Mouse (Mus musculus) adrenal gland, postnatal 10 days (tissue): ENCODE results near the gene Bcas1. TPM values are rescaled to one million over a fixed set of nuclear protein-coding genes. Genes with fewer than 3 reads are reported as not detected.

Experiments used
- DNase-seq: peaks from one replicate; pipeline ENCODE4 v3.0.0; 2021; ENCODE audit warnings: mixed read lengths
- total RNA-seq, 2 experiments: library from RNA; stranded (reverse); gene quantifications; 2 replicates each; pipeline ENCODE4 v1.2.3; 2021

The Bcas1 gene
- total RNA-seq, 2 experiments from 2014 or later, result 0.90 to 0.91 TPM

DNA sequence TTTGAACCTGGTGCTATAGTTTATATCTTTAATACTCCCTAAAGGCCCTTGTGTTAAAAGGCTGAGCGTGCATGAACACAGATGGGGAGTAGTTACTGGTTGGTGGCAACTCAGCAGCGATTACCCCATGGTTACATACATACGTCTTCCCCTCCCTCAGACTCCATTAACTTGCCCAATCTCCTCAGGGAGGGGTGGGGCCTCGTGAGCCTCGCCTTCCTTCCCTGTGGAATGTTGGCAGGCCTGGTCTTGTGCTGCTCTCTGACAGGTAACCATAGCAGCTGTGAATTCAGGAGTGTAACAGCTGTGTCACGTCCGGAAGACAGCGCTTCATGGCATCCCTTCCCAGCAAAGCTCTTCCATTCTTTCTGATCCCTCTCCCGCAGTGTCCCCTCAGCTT lies 118.7 kb downstream of the Bcas1 start:
- no peak for DNase-seq

DNA sequence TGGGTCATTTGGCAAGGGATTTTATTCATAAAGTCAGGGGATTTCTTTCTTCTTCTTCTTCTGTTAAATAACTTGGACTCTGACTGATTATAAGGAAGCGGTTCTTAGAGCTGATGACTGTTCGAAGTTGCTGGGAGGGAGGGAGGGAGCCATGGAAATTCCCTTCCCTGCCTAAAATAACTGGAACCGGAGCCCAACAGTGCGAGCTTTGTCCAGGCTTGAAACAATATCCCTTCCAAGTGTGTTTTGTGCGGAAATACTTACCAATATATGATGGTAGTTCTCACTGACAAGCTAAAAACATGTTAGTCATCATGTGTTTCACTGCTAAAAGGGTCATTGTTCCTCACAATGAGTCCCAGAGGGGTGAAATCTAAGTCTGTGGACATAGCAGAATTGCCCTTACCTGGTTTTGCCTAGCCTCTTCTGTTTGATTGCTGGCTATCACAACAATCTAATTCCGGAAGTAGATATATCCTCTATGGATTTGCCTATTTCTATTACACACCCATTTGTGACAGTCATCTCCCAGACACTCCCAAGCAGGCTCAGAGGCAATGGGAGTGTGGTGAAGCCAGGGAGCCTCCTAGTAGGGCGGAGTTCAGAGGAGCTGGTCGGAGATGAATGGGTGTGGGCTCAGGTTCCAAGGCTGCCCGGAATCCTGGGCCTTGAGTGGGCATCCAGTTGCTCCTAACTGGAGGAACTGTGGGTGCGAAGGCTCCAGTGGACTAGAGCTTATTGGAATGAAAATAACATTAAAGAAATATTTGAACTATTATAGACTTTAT lies 119.4 kb downstream of the Bcas1 start:
- no peak for DNase-seq

DNA sequence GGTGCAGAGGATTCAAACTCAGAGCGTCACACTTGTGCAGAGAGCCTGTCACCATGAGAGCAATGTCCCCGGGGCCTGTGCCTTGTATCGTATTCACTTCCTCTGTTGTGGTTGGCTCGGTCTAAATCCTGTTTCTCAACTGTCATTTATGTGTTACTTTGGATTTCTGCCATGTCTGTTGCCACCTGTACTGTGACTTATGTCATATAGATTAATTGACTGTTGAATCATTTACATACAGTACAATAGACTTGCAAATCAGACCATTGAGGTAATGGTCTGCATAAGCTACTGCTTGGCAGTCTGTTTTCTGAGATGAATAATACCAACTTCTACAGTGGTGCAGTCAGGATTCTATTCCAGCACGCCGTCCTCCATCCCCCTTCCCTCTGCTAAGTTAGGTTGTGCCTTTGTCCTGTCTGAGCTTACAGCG lies 120.0 kb downstream of the Bcas1 start:
- no peak for DNase-seq

DNA sequence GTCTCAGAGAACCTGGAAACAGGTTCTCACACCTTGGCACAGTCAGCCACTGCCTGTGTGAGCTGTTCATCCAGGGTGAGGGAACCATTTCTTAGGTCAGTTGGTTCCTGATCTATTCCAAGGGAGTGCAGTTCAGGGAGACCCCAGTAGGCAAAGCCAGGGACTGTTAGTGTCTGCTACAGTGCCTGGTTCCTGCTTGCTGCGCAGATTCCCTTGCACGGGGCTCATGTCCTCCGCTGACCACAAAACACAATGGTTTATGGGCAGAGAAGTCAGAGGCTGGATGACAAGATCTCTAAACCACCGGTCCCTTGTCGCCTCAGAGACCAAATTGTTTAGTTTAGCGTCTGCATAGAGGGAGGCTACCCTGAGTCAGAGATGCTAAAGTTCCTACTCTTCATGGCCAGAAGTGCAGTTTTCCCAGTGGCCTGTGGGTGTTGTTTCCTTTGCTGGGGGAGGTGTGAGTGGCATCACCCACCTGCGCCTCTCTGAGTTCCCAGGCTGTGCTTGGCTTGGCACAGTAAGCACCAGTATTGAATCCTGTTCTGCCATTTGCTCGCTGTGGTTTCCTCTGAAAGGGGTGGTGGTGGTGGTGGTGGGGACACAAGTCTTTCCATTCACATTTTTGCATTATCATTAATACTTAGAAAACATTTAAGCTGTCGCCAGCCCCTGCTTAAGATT lies 120.9 kb downstream of the Bcas1 start:
- DNase-seq, result no peak

DNA sequence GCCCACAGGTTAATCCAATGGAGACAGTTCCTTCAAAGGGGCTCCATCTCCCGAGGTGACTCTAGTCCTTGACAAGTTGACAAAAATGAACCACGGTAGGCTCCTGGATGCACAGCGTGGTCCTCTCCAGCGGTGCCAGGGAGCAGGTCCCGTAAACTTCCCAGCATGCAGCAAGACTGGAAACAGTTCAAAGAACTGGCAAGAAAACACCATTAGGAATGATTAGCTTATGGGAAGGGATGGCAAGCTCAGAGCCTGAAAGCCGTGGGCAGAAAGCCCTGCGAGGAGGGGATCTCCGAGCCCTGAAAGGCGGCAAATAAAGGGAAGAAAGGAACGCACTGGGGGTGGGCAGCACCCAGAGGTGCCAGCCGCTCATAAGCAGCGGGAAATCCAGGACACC lies 122.9 kb downstream of the Bcas1 start:
- DNase-seq, result no peak

DNA sequence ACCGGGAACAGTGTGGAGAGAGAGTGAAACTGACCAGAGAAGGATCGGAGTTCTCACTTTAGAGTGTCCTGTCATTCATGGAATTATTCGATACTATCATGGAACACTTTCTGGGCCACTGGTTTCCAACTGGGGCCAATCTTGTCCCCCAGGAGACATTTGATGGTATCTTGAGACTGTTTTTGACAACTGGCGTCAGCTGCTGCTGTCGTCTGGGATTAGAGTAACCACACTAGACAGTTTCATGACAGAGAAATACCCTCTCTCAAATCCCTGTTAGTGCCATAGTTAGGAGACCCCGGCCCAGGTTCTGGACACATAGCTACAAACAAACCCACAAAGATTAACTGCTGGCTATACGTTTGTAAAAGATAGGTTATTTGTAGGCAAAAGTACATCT lies 124.0 kb downstream of the Bcas1 start:
- no peak for DNase-seq

DNA sequence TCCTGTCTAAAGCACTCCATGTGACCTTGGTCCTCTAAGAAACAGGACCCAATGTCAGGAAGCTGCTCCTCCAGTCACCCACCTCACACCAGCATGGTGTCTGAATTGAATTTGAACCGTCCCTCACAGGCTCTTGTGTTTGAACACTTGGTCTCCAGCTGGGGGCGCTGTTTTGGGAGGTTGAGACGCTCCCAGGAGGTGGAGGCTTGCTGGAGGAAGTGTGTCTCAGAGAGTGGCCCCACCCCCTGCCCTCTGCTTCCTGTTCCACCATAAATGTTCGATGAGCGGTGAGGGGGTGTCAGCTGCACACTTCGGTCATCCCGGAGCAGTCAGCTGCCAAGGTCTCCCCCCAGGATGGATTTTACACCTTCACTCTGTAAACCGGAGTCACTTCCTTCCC lies 124.8 kb downstream of the Bcas1 start:
- no peak for DNase-seq

Other genes starting within 250 kb of the Bcas1 start
- 10 to 100 TPM; 19.9 to 27.6 TPM for gene Pfdn4, start 68.6 kb upstream of the Bcas1 start, total RNA-seq
- not detected for gene Cyp24a1, start 69.3 kb upstream of the Bcas1 start, total RNA-seq
- gene 4930470P17Rik, start 174.2 kb upstream of the Bcas1 start, total RNA-seq, result not detected